Mouse (Mus musculus): ENCODE measurements around the gene Map3k4. TPM values are rescaled to one million over a fixed set of nuclear protein-coding genes. Genes with fewer than 3 reads are reported as not detected.
"Not testable (repeated sequence)": the region's sequence is repeated elsewhere in the genome, so short reads cannot be mapped to it uniquely, and the experiment has no call there.

Map3k4 gene
- polyA plus RNA-seq, 1 experiment from 2014 or later, result 47.9 TPM

DNA sequence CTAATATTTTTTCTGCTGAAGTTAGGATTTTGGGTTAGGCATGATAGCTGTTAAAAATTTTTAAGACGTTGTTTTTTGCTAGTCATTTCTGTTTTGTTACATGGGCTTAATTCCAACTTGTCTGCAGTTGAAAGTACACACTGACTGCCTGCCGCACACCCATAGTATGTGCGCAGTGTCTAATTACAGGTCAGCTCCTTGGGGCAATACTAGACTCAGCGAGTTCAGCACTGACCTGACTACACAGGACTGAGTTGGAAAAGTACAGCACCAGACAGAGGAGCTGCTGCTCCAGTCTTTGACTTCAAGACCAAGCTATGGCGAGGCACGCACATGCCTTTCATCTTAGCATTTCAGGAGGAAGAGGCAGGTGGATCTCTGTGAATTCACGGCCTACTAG lies 24.2 kb downstream of the Map3k4 start:
- Histone ChIP-seq H3K36me3 (ENCODE audit: insufficient read depth) (no peaks in the 10 kb centered on the region), H3K4me3 (ENCODE audit: low read depth, low read length) (no peak overlapping the region), H3K27me3 (ENCODE audit: insufficient read depth, low read length) (no peaks in the 10 kb centered on the region), H3K9ac (no peak overlapping the region), H3K4me2 (no peak overlapping the region), H3K4me1 (ENCODE audit: insufficient read depth) (peaks cover 8% of the 10 kb centered on the region; the same call in 1 of the 2 replicates), H3K9me3 (ENCODE audit: low read depth, low read length) (no peaks in the 10 kb centered on the region), H3K27ac (ENCODE audit: low read depth) (no peak overlapping the region)
- no peak for TF ChIP-seq CTCF (IDR thresholded peaks at IDR 0.05; ENCODE audit: low read depth)
- DNase-seq, result no peak
- WGBS, result 78% methylated on average over 7 of the region's 7 CpGs
- no peak for ATAC-seq (ENCODE audit: insufficient read depth)

DNA sequence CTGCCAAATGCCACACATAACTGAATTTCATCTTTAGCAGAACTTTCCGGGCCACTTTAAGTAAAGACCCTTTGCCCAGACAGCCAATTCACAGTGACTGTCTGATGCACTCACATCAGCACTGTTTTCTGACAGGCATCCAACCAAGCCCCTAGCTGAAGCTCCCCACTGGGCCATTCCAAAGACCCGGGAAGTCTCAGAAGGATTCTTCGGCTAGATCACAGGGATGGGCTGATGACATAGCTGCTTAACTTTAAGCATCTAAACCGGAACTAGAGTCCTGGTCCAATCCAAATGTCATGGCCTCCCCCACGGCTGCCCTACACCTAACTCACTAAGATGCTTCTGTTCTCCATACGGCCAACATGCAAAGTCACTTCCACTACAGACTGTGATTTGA lies 25.0 kb downstream of the Map3k4 start:
- DNase-seq (peak; percentile 28), ATAC-seq (ENCODE audit: insufficient read depth) (no peak)
- no peak for TF ChIP-seq CTCF (IDR thresholded peaks at IDR 0.05; ENCODE audit: low read depth)
- Histone ChIP-seq H3K27me3 (ENCODE audit: insufficient read depth, low read length) (no peaks in the 10 kb centered on the region), H3K9ac (no peak overlapping the region), H3K9me3 (ENCODE audit: low read depth, low read length) (no peaks in the 10 kb centered on the region), H3K4me2 (no peak overlapping the region), H3K4me3 (ENCODE audit: low read depth, low read length) (no peak overlapping the region), H3K36me3 (ENCODE audit: insufficient read depth) (no peaks in the 10 kb centered on the region), H3K4me1 (ENCODE audit: insufficient read depth) (peaks cover 8% of the 10 kb centered on the region; the same call in 1 of the 2 replicates), H3K27ac (ENCODE audit: low read depth) (peak overlapping the region; percentile 9; the same call in 1 of the 2 replicates)
- WGBS, result 74% methylated on average over 6 of the region's 6 CpGs

DNA sequence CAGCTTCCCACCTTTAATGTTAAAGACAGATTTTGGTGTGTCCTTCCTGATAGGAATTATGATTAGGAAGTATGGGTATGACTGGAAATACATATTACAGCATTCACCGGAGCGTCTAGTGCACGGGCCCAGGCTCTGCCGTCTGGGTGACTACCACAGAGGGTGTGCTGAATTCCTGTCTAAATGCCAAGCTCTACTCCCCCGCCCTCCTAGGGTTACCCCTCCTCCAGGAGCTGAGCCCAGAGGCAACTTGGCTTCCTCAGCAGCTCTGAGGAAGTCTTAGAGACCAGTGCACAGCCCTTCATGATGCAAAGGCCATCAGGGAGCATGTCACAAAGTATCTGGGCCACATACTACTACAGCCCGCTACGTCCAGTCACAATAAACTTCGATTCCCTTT lies 25.7 kb downstream of the Map3k4 start:
- no peak overlapping the region for H3K9ac ChIP-seq
- 83% methylated on average over 8 of the region's 8 CpGs for WGBS
- ATAC-seq (ENCODE audit: insufficient read depth) (no peak), DNase-seq (peak; percentile 12)
- no peaks in the 10 kb centered on the region for H3K9me3 ChIP-seq (ENCODE audit: low read depth, low read length)
- H3K4me1 ChIP-seq (ENCODE audit: insufficient read depth), result peaks cover 7% of the 10 kb centered on the region; the same call in 1 of the 2 replicates
- no peak overlapping the region for H3K4me2 ChIP-seq
- TF ChIP-seq CTCF (IDR thresholded peaks at IDR 0.05; ENCODE audit: low read depth), result no peak
- H3K36me3 ChIP-seq (ENCODE audit: insufficient read depth), result no peaks in the 10 kb centered on the region
- no peaks in the 10 kb centered on the region for H3K27me3 ChIP-seq (ENCODE audit: insufficient read depth, low read length)
- H3K4me3 ChIP-seq (ENCODE audit: low read depth, low read length), result no peak overlapping the region
- H3K27ac ChIP-seq (ENCODE audit: low read depth), result no peak overlapping the region

DNA sequence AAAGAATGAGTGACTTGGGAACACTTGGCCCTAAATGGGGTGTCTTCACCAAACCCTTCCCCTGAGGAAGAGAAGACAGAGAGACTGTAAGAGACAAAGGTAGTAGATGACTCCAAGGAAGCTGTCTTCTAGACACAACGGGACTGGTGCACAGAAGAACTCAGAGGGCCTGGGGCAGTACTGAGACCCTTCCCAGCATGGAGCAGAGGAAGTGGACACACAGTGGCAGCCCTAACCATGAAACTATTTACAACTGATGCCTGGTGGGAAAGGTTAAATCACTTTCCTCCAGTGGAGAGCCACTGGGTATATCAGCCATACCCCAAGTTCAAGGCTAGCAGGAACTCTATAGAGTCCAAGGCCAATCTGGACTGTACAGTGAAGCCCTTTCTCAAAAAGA lies 26.2 kb downstream of the Map3k4 start:
- Histone ChIP-seq H3K27me3 (ENCODE audit: insufficient read depth, low read length) (no peaks in the 10 kb centered on the region), H3K4me3 (ENCODE audit: low read depth, low read length) (no peak overlapping the region)
- no peak for ATAC-seq (ENCODE audit: insufficient read depth)

DNA sequence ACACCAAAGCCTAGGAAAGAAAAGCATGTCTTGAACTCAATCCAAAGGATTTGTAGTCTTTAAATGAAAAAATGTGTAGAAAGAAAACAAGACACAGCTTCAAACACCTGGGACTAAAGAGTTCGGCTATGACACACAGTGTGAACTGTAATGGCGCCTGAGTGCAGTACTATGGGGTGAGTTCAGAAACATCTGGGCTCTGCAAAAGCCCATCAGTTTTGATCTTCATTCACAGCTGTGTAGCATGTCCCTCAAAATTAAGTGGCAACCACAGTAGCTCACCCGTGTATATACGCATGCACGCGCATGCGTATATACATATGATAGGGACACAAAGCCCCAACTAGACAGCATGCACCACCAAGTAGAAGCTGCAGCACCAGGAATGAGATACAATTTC lies 27.4 kb downstream of the Map3k4 start:
- no peak for DNase-seq
- Histone ChIP-seq H3K9ac (no peak overlapping the region), H3K27me3 (ENCODE audit: insufficient read depth, low read length) (no peaks in the 10 kb centered on the region), H3K9me3 (ENCODE audit: low read depth, low read length) (no peaks in the 10 kb centered on the region), H3K4me1 (ENCODE audit: insufficient read depth) (no peaks in the 10 kb centered on the region), H3K36me3 (ENCODE audit: insufficient read depth) (no peaks in the 10 kb centered on the region), H3K27ac (ENCODE audit: low read depth) (no peak overlapping the region), H3K4me2 (no peak overlapping the region), H3K4me3 (ENCODE audit: low read depth, low read length) (no peak overlapping the region)
- no peak for ATAC-seq (ENCODE audit: insufficient read depth)
- WGBS, result 82% methylated on average over 7 of the region's 7 CpGs
- TF ChIP-seq CTCF (IDR thresholded peaks at IDR 0.05; ENCODE audit: low read depth), result no peak

More for the DNA sequence above, 26.2 kb downstream of the Map3k4 start:
- H3K27ac ChIP-seq (ENCODE audit: low read depth), result no peak overlapping the region
- WGBS, result 94% methylated on average over 1 of the region's 1 CpGs
- H3K9me3 ChIP-seq (ENCODE audit: low read depth, low read length), result no peaks in the 10 kb centered on the region
- no peak overlapping the region for H3K9ac ChIP-seq
- peaks cover 3% of the 10 kb centered on the region; the same call in 1 of the 2 replicates for H3K4me1 ChIP-seq (ENCODE audit: insufficient read depth)
- no peak for DNase-seq
- H3K36me3 ChIP-seq (ENCODE audit: insufficient read depth), result no peaks in the 10 kb centered on the region
- no peak for TF ChIP-seq CTCF (IDR thresholded peaks at IDR 0.05; ENCODE audit: low read depth)
- no peak overlapping the region for H3K4me2 ChIP-seq

DNA sequence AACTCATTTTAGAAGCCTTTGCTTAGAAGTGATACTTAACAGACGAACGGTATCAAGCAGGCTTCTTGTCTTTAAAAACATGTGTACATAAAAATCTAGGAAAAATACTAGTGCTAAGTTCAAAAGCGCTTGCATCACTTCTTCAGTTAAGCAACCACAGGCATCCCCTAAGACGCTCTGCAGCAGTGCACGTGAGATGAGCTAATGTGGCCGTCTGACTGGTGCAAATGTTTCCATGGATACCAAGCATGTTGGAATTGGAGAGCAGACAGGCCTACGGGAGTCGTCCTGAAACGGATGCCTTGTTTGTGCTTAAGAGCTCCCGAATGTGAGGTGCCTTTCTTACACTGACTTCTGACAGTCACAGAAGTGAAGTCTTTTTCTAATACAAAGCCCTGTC lies 27.9 kb downstream of the Map3k4 start:
- H3K36me3 ChIP-seq (ENCODE audit: insufficient read depth), result no peaks in the 10 kb centered on the region
- no peak overlapping the region for H3K9ac ChIP-seq
- H3K4me1 ChIP-seq (ENCODE audit: insufficient read depth), result no peaks in the 10 kb centered on the region
- H3K27me3 ChIP-seq (ENCODE audit: insufficient read depth, low read length), result no peaks in the 10 kb centered on the region
- no peak for TF ChIP-seq CTCF (IDR thresholded peaks at IDR 0.05; ENCODE audit: low read depth)
- ATAC-seq (ENCODE audit: insufficient read depth) (peak; percentile 89), DNase-seq (peak; percentile 72)
- H3K9me3 ChIP-seq (ENCODE audit: low read depth, low read length), result no peaks in the 10 kb centered on the region
- no peak overlapping the region for H3K4me2 ChIP-seq
- H3K27ac ChIP-seq (ENCODE audit: low read depth), result no peak overlapping the region
- H3K4me3 ChIP-seq (ENCODE audit: low read depth, low read length), result no peak overlapping the region
- WGBS, result 29% methylated on average over 10 of the region's 10 CpGs

DNA sequence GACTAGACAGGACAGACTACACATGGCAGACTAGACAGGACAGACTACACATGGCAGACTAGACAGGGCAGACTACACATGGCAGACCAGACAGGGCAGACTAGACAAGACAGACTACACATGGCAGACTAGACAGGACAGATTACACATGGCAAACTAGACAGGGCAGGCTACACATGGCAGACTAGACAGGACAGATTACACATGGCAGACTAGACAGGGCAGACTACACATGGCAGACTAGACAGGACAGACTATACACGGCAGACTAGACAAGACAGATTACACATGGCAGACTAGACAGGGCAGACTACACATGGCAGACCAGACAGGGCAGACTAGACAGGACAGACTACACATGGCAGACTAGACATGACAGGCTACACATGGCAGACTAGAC lies 28.8 kb downstream of the Map3k4 start:
- not testable (repeated sequence) for H3K9me3 ChIP-seq (ENCODE audit: low read depth, low read length); H3K4me2 ChIP-seq; DNase-seq; H3K4me3 ChIP-seq (ENCODE audit: low read depth, low read length); H3K27me3 ChIP-seq (ENCODE audit: insufficient read depth, low read length); ATAC-seq (ENCODE audit: insufficient read depth); H3K9ac ChIP-seq; H3K27ac ChIP-seq (ENCODE audit: low read depth); H3K36me3 ChIP-seq (ENCODE audit: insufficient read depth); H3K4me1 ChIP-seq (ENCODE audit: insufficient read depth)
- WGBS, result 72% methylated on average over 1 of the region's 1 CpGs

DNA sequence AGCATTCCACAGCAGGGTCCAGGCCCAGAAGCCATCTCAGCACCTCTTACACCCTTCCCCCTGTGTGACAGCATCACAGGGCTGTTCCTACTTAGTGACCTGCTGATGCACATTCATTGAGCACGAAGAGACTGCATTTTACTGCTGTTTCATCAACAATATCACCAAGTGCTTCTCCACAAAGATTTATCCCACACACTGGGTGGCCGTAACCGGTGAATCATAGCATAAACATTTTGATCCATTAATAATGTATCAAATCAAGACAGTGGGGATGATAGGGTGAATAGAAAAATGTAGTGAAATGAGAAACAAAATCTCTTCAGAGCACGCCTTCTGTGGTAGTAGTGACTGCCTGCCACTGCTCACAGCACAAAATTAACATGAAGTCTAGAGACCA lies 29.7 kb downstream of the Map3k4 start:
- Histone ChIP-seq H3K27ac (ENCODE audit: low read depth) (no peak overlapping the region), H3K4me3 (ENCODE audit: low read depth, low read length) (no peak overlapping the region), H3K9me3 (ENCODE audit: low read depth, low read length) (no peaks in the 10 kb centered on the region), H3K27me3 (ENCODE audit: insufficient read depth, low read length) (no peaks in the 10 kb centered on the region), H3K9ac (no peak overlapping the region), H3K36me3 (ENCODE audit: insufficient read depth) (no peaks in the 10 kb centered on the region), H3K4me1 (ENCODE audit: insufficient read depth) (no peaks in the 10 kb centered on the region), H3K4me2 (no peak overlapping the region)
- no peak for TF ChIP-seq CTCF (IDR thresholded peaks at IDR 0.05; ENCODE audit: low read depth)
- ATAC-seq (ENCODE audit: insufficient read depth) (no peak), DNase-seq (no peak)
- WGBS, result 69% methylated on average over 4 of the region's 4 CpGs

Data from lung, embryonic 14.5 days (tissue).